Mouse (Mus musculus) midbrain, embryonic 12.5 days (tissue): Measurements from ENCODE around the gene Cdc37. TPM values are rescaled to one million over a fixed set of nuclear protein-coding genes. Genes with fewer than 3 reads are reported as not detected.
"Not testable (repeated sequence)": the region's sequence is repeated elsewhere in the genome, so short reads cannot be mapped to it uniquely, and the experiment has no call there.

ENCODE experiments used
- ATAC-seq: fragments of 200-750 bp; cut with Nextera tagmentation; 2 replicates; pipeline ENCODE4 v1.8.0; 2017; ENCODE audit warnings: low read depth, moderate TSS enrichment, moderate library complexity; ENCODE audit not compliant: low FRiP score
- H3K27ac ChIP-seq: fragments of 300-500 bp; sonication (generic); replicated peaks from 2 replicates; pipeline ENCODE4 v1.5.1; 2016; ENCODE audit warnings: mild to moderate bottlenecking
- H3K27me3 ChIP-seq: fragments of 300-500 bp; sonication (generic); 2 replicates; pipeline ENCODE4 v1.6.1; 2016; ENCODE audit warnings: mild to moderate bottlenecking
- H3K36me3 ChIP-seq: fragments of 300-500 bp; sonication (generic); 2 replicates; pipeline ENCODE4 v1.6.1; 2016
- H3K4me1 ChIP-seq: fragments of 300-500 bp; sonication (generic); 2 replicates; pipeline ENCODE4 v1.6.1; 2016
- H3K4me2 ChIP-seq: fragments of 300-500 bp; sonication (generic); replicated peaks from 2 replicates; pipeline ENCODE4 v1.6.1; 2016; ENCODE audit warnings: mild to moderate bottlenecking, moderate library complexity
- H3K4me3 ChIP-seq: fragments of 300-500 bp; sonication (generic); 2 replicates; pipeline ENCODE4 v1.5.1; 2016; ENCODE audit warnings: mild to moderate bottlenecking
- H3K9ac ChIP-seq: fragments of 300-500 bp; sonication (generic); replicated peaks from 2 replicates; pipeline ENCODE4 v1.6.1; 2016; ENCODE audit warnings: mild to moderate bottlenecking, moderate library complexity
- H3K9me3 ChIP-seq: fragments of 300-500 bp; sonication (generic); 2 replicates; pipeline ENCODE4 v1.6.1; 2016; ENCODE audit warnings: mild to moderate bottlenecking
- WGBS: fragments of 180-500 bp; shearing (Covaris S2); methylation state at CpG from one replicate; pipeline ENCODE4 v1.1.7; 2016; 5-methylcytosine and 5-hydroxymethylcytosine counted together
- polyA plus RNA-seq: library from polyadenylated mRNA; unstranded; fragments of >200 nt; fragmentation: Nextera tagmentation; extraction: Ambion mirVana; gene quantifications from 2 replicates; pipeline ENCODE4 v1.2.1, GENCODE M21; 2016

The Cdc37 gene
- 278 and 283 TPM in 2 replicates for polyA plus RNA-seq

GRCm38 (mm10) chr9:21149654-21150419 lies at the start of gene Cdc37:
Gene Cdc37 (minus strand): TSS chr9:21149982.
- peak; percentile 96 for ATAC-seq
- Histone ChIP-seq H3K27me3 (peaks cover 9% of the 10 kb centered on the region), H3K36me3 (peaks cover 17% of the 10 kb centered on the region), H3K9ac (peak within 1 kb of the TSS; percentile 86), H3K9me3 (no peaks in the 10 kb centered on the region), H3K4me3 (peak within 1 kb of the TSS; percentile 89), H3K4me1 (peaks cover 41% of the 10 kb centered on the region), H3K4me2 (peak within 1 kb of the TSS; percentile 93), H3K27ac (peak within 1 kb of the TSS; percentile 54)
- 4% methylated on average over 56 of the region's 56 CpGs for WGBS

- ATAC-seq = no peak
- H3K4me1 ChIP-seq = peaks cover 32% of the 10 kb centered on the region
- 86% methylated on average over 3 of the region's 3 CpGs for WGBS
- no peaks in the 10 kb centered on the region for H3K9me3 ChIP-seq
- H3K27ac ChIP-seq = no peak overlapping the region
- no peak overlapping the region for H3K9ac ChIP-seq
- H3K4me3 ChIP-seq = no peak overlapping the region
- no peak overlapping the region for H3K4me2 ChIP-seq
- H3K36me3 ChIP-seq = no peaks in the 10 kb centered on the region
- H3K27me3 ChIP-seq = peaks cover 5% of the 10 kb centered on the region; the same call in 1 of the 2 replicates
These were observed 49.2 kb upstream of the Cdc37 start for GRCm38 (mm10) chr9:21198960-21199359.

- peaks cover 32% of the 10 kb centered on the region for H3K4me1 ChIP-seq
- 0 out of 2 replicates have a peak overlapping the region, but pooled peaks have one; percentile 50 for H3K9ac ChIP-seq
- WGBS = 11% methylated on average over 4 of the region's 4 CpGs
- peak overlapping the region; percentile 48 for H3K4me3 ChIP-seq
- H3K4me2 ChIP-seq = peak overlapping the region; percentile 61
- peak; percentile 80 for ATAC-seq
- H3K9me3 ChIP-seq = no peaks in the 10 kb centered on the region
- no peak overlapping the region for H3K27ac ChIP-seq
- no peaks in the 10 kb centered on the region for H3K27me3 ChIP-seq
- H3K36me3 ChIP-seq = no peaks in the 10 kb centered on the region
These were observed 48.2 kb upstream of the Cdc37 start for GRCm38 (mm10) chr9:21197981-21198380.

- ATAC-seq = peak; percentile 76
- Histone ChIP-seq H3K27me3 (no peaks in the 10 kb centered on the region), H3K4me1 (peaks cover 32% of the 10 kb centered on the region), H3K9ac (peak overlapping the region; percentile 65), H3K36me3 (no peaks in the 10 kb centered on the region), H3K27ac (peak overlapping the region; percentile 46; the same call in 1 of the 2 replicates), H3K9me3 (no peaks in the 10 kb centered on the region), H3K4me2 (peak overlapping the region; percentile 61), H3K4me3 (peak overlapping the region; percentile 48)
- 25% methylated on average over 17 of the region's 19 CpGs for WGBS
These were observed 47.0 kb upstream of the Cdc37 start for GRCm38 (mm10) chr9:21196521-21197433.

GRCm38 (mm10) chr9:21195736-21196505 lies 46.1 kb upstream of the Cdc37 start:
- ATAC-seq = peak; percentile 41; the same call in 1 of the 2 replicates
- Histone ChIP-seq H3K27ac (0 out of 2 replicates have a peak overlapping the region, but pooled peaks have one; percentile 15), H3K4me2 (peak overlapping the region; percentile 61), H3K4me1 (peaks cover 32% of the 10 kb centered on the region), H3K9ac (peak overlapping the region; percentile 65; the same call in 1 of the 2 replicates)
- H3K4me3 ChIP-seq, H3K9me3 ChIP-seq, H3K36me3 ChIP-seq, H3K27me3 ChIP-seq: not testable (repeated sequence)
- WGBS = 56% methylated on average over 7 of the region's 7 CpGs

DNA sequence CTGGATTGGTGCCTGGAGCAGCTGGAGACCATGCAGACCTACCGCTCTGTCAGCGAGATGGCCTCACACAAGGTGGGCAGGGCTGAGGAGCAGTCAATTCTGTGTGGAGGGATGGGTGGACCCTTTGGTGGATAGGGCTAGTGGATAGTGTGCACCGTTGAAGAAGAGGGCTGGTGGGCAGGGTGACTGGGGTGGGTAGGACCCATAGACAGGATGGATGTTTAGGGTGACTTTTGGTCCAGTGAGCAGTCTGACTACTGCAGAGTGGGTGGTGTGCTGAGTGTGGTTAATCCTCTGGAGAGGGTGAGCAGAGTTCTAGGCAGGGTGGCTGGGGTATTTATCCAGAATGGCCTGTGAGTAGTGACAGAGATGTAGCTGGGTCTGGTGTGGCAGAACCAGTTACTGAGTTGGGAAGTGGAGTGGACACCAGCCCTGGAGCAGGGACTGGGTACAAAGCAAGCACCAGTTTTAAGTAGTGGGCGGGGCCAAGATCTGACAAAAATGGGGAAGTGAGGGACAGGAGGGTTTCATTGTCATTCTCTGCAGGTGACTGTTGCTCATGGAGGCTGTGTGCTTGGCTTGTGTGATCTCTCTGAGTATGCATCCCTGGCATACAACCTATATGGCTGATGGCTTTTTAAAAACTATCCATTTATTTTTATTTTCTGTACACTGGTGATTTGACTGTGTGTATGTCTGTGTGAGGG lies 45.2 kb upstream of the Cdc37 start:
- H3K9me3 ChIP-seq = no peaks in the 10 kb centered on the region
- WGBS = 79% methylated on average over 4 of the region's 4 CpGs
- H3K27ac ChIP-seq = no peak overlapping the region
- peaks cover 8% of the 10 kb centered on the region; the same call in 1 of the 2 replicates for H3K27me3 ChIP-seq
- no peaks in the 10 kb centered on the region for H3K36me3 ChIP-seq
- ATAC-seq = no peak
- no peak overlapping the region for H3K9ac ChIP-seq
- H3K4me1 ChIP-seq = peaks cover 32% of the 10 kb centered on the region
- H3K4me2 ChIP-seq = no peak overlapping the region
- no peak overlapping the region for H3K4me3 ChIP-seq

DNA sequence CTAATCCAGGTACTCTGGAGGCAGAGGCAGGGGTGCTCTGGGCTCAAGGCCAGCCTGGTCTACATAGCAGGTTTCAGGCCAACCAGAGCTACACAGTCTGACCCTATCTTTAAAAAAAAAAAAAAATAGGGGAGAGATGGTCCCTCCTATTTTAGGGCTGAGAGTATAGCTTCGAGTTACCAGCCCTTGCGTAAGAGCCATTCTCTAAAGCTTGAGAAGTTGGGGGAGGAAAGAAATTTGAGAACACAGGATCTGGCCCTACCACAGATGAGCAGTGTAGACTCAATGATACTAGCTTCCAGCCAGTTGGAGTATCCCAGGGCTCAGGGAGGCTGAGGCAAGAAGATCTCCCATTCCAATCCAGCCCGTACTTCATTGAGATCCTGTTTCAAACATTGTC lies 44.0 kb upstream of the Cdc37 start:
- no peak overlapping the region for H3K27ac ChIP-seq
- WGBS = 86% methylated on average over 3 of the region's 3 CpGs
- peaks cover 8% of the 10 kb centered on the region; the same call in 1 of the 2 replicates for H3K27me3 ChIP-seq
- no peak overlapping the region for H3K9ac ChIP-seq
- H3K9me3 ChIP-seq = no peaks in the 10 kb centered on the region
- H3K4me3 ChIP-seq = no peak overlapping the region
- H3K36me3 ChIP-seq = no peaks in the 10 kb centered on the region
- H3K4me2 ChIP-seq = no peak overlapping the region
- H3K4me1 ChIP-seq = peaks cover 30% of the 10 kb centered on the region
- ATAC-seq = no peak

DNA sequence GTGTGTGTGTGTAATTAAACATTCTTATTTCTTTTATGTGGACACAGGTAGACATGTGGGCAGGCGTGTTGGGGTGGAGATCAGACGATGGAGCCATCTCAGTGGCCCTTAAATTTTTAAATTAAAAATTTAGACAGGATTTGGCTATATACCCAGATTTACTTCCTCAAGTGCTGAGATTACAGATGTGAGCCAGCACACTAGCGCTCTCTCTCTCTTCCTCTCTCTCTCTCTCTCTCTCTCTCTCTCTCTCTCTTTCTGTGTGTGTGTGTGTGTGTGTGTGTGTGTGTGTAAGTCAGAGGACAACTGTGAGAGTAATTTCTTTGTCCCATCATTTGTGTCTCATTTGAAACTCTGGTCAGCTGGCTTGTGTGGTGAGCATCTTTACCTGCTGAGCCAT lies 40.9 kb upstream of the Cdc37 start:
- 0 out of 2 replicates have a peak, but pooled peaks cover under 1% of the 10 kb centered on the region for H3K4me1 ChIP-seq
- no peaks in the 10 kb centered on the region for H3K36me3 ChIP-seq
- H3K27ac ChIP-seq = no peak overlapping the region
- WGBS = 60% methylated on average over 3 of the region's 3 CpGs
- ATAC-seq = no peak
- H3K9me3 ChIP-seq = no peaks in the 10 kb centered on the region
- no peak overlapping the region for H3K4me2 ChIP-seq
- H3K9ac ChIP-seq = no peak overlapping the region
- peaks cover 19% of the 10 kb centered on the region for H3K27me3 ChIP-seq
- no peak overlapping the region for H3K4me3 ChIP-seq

- Histone ChIP-seq H3K27ac (no peak overlapping the region), H3K4me2 (no peak overlapping the region), H3K27me3 (peaks cover 27% of the 10 kb centered on the region), H3K9ac (no peak overlapping the region), H3K4me1 (no peaks in the 10 kb centered on the region), H3K9me3 (no peaks in the 10 kb centered on the region), H3K4me3 (no peak overlapping the region), H3K36me3 (no peaks in the 10 kb centered on the region)
- ATAC-seq = no peak
- WGBS = 46% methylated on average over 7 of the region's 7 CpGs
These were observed 40.1 kb upstream of the Cdc37 start for GRCm38 (mm10) chr9:21189905-21190304.

- H3K4me1 ChIP-seq = peaks cover 7% of the 10 kb centered on the region
- H3K36me3 ChIP-seq = no peaks in the 10 kb centered on the region
- WGBS = 88% methylated on average over 5 of the region's 5 CpGs
- no peak overlapping the region for H3K4me3 ChIP-seq
- H3K27me3 ChIP-seq = peaks cover 61% of the 10 kb centered on the region
- H3K9ac ChIP-seq = no peak overlapping the region
- no peak for ATAC-seq
- H3K4me2 ChIP-seq = no peak overlapping the region
- no peaks in the 10 kb centered on the region for H3K9me3 ChIP-seq
- no peak overlapping the region for H3K27ac ChIP-seq
These were observed 35.7 kb upstream of the Cdc37 start for GRCm38 (mm10) chr9:21185436-21185835.

- no peaks in the 10 kb centered on the region for H3K9me3 ChIP-seq
- H3K36me3 ChIP-seq = no peaks in the 10 kb centered on the region
- H3K9ac ChIP-seq = no peak overlapping the region
- peaks cover 7% of the 10 kb centered on the region for H3K4me1 ChIP-seq
- no peak overlapping the region for H3K4me2 ChIP-seq
- no peak for ATAC-seq
- H3K27ac ChIP-seq = no peak overlapping the region
- no peak overlapping the region for H3K4me3 ChIP-seq
- WGBS = 55% methylated on average over 2 of the region's 2 CpGs
- H3K27me3 ChIP-seq = peaks cover 67% of the 10 kb centered on the region
These were observed 35.0 kb upstream of the Cdc37 start for GRCm38 (mm10) chr9:21184733-21185132.
